Mouse (Mus musculus) layer of hippocampus, postnatal 14 days (tissue): ENCODE data around the gene Hyal3. TPM values are rescaled to one million over a fixed set of nuclear protein-coding genes. Genes with fewer than 3 reads are reported as not detected.
A peak's percentile ranks its signal among the peaks of the same experiment; 100 is the strongest.

ENCODE experiments used
- DNase-seq, 2 experiments: peaks; one replicate each; pipeline ENCODE4 v3.0.0; 2021 to 2022; ENCODE audit warnings: low spot score in 2 of 2, mixed read lengths in 1 of 2
- long read RNA-seq, 2 experiments: library from polyadenylated mRNA; stranded (forward); transcript quantifications; one replicate each; pipeline ENCODE4 v2.0.0; 2021
- total RNA-seq, 2 experiments: library from RNA; stranded (reverse); gene quantifications; 2 replicates each; pipeline ENCODE4 v1.2.3; 2021

Gene Hyal3
- total RNA-seq = 1 to 10 TPM in 1 of 2 experiments, under 1 TPM in 1; 0.95 to 1.5 TPM
- long read RNA-seq, experiment 1 = 0 reads
- long read RNA-seq, experiment 2, partial matches to known transcripts = 0 of 1 reads
- long read RNA-seq, experiment 2, other reads (novel, unspliced or antisense) = 0 of 1 reads

DNA sequence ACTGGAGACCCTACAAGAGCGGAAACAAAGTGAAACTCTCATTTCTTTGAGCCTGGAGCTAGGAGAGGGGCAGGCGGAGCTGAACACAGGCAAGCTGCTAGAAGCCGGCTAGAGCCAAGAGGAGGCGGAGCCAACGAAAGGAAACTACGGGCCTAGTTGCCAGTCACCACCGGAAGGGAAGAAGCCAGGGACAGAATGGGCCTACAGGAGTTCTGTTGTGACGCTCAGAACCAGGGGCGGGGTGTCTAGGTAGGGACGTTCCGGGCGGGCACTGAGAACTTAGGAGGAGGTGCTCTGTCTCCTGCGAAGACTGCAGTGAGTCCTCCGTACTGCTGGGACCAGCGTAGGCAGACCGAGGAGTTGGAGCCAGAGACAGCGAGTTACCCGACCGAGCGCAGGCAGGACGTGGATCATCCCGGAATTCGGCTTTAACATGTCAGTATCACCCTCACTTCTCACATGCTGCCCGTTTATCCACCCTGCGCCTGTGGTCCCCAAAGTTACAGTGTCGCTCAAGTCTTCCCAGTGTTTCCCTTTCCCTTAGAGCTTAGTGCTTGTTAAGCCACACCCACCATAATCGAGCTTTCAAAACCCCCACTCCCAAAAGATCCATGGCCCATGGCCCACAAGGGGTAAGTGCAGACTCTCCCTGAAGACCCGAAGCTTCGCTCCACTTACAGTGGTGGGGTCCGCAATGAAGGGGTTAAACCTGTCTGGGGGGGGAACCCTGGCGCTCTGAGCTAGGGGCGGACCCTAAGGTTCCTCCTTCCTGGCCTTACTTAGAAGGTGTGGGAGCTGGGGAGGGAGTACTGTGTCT lies at the start of gene Hyal3:
Gene Hyal3 (plus strand): TSS at position 318 of the 817 bp plus-strand sequence.
- DNase-seq = peak; percentile 84 to 92

DNA sequence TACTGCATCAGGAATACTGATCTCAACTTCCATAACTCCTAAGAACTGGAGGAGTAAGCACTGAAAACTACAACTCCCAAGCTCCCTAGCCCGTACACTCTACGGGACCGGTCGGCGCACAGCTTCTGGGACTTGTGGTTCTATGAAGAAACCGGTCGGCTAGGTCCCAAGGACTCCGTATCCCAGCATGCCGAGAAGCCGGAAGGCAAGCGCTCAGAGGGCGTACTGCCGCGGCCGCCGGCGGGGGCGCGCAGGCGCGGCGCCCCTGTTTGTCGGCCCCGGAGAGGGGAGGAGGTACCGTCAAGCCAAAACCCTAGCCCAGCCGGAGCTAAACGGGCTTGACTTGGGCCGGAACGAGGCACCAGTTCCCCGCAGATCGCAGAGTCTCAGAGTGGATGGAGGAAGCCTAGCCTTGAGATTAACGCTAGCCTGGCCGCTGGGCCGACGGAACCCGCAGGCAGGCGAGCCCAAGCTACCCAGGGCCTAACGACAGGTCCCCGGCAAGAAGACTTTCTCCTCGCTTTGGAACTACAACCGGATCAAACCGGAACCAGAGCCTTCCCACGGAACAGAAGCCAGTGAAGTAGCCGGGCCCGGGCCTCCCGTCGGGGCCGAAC lies 46.7 kb upstream of the Hyal3 start, which contains the start of gene Tmem115:
Gene Tmem115 (plus strand): TSS at position 155 of the 617 bp plus-strand sequence.
- peak; percentile 90 to 98 for DNase-seq

DNA sequence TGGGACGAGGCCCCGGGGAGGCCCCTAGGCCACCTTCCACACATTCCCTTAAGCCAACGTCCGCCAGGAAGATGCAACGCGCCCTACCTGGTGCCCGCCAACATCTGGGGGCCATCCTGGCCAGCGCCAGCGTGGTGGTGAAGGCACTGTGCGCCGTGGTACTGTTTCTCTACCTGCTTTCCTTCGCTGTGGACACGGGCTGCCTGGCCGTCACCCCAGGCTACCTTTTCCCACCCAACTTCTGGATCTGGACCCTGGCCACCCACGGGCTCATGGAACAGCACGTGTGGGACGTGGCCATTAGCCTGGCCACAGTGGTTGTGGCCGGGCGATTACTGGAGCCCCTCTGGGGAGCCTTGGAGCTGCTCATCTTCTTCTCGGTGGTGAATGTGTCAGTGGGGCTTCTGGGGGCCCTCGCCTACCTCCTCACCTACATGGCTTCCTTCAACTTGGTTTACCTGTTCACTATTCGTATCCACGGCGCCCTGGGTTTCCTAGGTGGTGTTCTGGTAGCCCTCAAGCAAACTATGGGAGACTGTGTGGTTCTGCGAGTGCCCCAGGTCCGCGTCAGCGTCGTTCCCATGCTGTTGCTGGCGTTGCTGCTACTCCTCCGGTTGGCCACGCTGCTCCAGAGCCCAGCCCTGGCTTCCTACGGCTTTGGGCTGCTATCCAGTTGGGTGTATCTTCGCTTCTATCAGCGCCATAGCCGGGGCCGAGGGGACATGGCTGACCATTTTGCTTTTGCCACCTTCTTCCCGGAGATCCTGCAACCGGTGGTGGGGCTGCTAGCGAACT lies 46.0 kb upstream of the Hyal3 start:
- no peak for DNase-seq

DNA sequence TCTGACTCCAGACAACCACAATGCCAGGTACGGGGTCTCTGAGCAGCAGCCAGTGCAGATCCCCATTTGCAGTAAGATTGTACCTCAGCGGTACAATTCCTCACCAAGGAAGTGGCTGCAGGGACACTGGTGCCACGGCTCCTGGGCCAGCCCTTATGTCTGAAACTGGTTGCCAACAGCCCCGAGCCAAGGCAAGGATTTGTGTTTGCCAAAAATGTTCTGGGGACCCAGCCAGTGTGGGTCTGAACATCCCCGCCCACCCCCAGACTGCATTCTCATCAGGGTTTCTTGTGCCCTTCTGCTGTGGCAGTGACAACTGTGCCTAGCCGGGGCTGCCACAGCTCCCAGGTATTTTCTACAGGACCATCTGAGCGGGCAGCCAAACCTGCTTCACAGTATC lies 42.4 kb upstream of the Hyal3 start:
- peak in 1 of 2 experiments; percentile 75 for DNase-seq

DNA sequence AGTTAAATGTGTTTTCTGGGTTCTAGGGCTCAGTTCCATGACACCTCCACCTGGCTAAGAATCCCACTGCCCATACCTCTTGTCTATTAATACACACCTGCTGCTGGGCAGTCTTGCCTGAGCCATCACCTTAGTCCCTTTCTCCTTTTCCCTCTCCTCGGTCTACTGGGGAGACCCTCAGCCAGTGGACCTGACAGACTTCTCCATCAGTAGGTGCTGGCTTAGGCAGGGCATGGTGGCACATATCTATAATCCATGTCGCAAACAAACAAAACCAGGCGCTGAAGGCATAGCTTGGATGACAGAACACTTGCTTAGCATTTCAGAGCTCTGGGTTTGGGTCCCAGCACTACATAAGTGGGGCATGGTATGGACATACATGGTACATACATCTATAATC lies 41.9 kb upstream of the Hyal3 start:
- no peak for DNase-seq

DNA sequence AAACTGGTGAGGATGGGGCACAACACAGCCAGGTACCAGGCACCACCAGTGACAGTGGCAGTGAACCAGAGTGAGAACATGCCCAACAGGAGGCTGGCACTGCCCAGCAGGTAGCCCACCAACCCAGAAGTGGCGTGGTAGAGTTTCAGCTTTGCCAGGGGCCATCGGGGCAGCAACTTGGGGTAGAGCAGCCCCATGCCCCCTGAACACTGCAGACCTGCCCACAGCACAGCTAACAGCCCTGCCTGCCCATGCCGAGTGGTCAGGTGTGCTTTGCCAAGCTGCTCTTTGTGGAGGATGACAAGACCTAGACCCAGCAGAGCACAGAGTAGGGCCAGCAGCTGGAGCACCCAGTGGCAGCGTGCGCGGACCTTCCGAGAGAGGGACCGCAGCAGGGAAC lies 40.7 kb upstream of the Hyal3 start:
- DNase-seq = no peak

DNA sequence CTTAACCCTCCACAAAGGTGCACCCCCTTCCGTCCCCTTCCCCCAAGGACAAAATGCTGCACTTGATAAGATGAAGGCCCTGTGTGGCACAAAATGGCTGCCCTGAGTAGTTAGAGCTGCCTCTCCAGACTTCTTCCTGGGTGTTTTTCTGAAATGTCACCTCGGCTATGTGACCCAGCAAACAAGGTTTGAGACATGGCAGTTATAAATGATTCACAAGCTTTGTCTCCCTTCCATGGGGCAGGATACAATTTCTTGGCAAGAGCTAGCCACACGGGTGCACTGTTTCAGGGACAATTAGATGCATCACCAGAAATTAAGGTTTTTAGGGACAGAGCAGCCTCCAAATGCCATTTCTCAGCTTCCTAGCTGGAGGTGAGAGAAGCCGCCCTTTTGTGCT lies 40.2 kb upstream of the Hyal3 start:
- no peak for DNase-seq

DNA sequence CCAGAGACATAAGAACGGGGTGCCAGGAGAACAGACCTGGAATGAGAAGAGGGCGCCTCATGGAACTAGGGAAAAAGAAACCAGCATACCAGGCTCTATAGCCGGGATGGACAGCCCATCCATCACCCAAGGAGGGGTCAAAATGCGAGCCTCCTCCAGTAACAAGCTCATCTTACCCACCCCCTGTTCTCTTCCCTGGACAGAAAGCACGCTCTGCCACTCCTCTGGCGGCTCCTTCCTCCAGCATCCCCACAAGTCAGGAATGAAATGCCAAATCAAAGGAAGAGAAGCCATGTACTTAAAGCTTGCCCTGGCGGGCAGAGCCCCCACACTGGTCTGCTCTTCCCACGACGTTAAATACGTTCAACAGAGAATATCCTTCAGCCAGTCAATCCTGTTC lies 39.6 kb upstream of the Hyal3 start:
- no peak for DNase-seq

DNA sequence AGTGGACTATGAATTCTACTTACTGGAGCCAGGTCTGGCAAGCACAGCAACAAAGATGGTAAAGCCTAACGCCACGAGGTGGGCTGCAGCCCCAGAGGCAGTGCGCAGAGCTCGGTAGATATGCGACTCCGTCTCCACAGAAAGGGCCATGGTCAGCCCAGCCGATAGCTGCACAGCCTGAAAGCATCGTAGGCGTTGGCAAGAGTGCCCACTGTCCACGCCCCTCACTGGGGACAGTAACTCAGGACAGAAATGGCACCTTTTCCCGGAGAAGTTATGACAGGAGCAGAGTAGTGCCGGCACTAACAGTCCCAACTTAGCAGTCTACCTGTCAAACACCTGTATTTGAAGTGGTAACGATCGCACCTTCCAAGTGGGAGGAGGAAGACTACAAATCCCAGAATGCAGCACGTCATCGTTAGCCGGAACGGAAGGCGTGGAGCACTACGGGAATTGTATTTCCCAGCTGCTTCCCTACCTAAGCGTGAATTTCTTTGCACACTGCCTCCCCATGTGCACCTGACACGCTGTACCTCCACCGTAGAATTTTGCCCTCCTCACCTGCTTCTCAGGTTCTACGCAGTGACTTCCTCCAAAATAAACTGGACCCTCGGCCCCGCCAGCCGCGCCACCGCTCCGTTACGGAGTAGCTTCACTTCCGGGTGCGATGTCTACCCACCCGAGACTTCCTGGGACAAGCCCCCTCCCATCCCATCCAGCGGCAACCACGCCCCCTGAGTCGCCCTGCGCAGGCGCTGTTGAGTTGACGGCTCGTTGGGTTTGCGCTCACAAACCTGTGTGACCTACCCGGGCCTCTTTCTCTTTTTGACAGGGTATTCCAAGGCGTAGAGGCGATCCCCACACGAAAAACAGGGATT lies 38.9 kb upstream of the Hyal3 start, which contains the start of the genes Cyb561d2 and Nprl2:
Gene Cyb561d2 (minus strand): TSS at position 720 of the 878 bp plus-strand sequence.
Gene Nprl2 (plus strand): TSS at position 753 of the 878 bp plus-strand sequence.
- DNase-seq = peak; percentile 94 to 95

DNA sequence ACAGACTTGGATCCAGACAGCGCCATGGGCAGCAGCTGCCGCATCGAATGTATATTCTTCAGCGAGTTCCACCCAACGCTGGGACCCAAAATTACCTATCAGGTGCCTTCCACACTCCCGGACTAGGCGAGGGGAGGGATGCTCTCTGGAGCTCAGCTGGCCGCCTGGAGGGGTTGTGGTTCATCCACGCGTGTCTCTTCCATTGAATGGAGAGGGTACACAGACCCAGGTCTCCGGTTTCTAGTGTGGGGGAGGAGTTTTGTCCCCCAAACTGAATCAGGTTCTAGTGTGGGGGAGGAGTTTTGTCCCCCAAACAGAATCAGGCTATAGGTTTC lies 38.3 kb upstream of the Hyal3 start:
- DNase-seq = no peak

DNA sequence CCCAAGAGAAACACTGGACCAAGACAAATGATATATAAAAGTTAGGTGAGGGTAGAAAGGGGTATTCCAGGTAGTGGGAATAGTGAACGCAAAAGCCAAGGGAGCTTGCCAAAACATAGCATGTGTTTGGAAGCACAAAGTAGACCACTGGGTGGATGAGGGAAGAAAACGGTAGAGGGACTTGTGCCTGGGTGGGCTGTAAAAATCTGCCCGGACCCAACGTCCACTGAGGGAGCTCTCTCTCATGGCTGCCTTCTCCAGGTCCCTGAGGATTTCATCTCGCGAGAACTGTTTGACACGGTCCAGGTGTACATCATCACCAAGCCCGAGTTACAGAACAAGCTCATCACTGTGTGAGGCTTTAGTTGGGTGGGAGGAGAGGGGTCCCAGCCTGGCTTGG lies 37.9 kb upstream of the Hyal3 start:
- DNase-seq = no peak

DNA sequence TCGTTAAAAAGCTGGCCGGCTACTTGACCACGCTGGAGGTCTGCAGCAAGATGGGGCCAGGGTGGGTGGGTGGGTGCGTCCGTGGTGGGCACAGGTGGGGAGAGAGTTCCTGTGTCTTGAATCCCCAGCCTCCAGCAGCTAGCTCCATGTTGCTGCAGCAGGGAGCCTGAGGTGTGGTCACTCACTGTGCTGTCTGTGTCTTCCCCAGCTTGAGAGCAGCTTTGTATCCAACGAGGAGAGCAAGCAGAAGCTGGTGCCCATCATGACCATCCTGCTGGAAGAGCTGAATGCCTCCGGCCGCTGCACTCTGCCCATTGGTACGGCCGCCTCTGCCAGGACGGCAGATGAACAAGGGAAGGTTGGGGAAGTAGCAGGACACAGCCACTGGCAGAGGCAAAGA lies 37.3 kb upstream of the Hyal3 start:
- no peak for DNase-seq

DNA sequence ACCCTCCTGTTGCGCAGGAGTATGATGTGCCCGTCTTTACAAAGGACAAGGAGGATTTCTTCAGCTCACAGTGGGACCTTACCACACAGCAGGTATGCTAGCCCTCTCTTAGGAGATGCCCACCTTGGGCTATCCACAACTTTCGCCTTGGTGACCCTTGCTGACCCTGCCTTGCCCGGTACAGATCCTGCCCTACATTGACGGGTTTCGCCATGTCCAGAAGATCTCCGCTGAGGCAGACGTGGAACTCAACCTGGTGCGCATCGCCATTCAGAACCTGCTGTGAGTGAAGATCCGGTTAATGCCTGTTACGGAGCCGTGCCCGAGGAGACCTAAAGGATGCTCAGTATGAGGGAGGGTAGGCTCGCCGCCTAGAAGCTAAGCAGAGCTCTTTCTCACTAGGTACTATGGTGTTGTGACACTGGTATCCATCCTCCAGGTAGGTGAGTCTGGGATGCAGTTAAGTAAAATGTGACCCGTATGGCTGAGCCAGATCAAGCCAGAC lies 36.4 kb upstream of the Hyal3 start:
- DNase-seq = no peak

DNA sequence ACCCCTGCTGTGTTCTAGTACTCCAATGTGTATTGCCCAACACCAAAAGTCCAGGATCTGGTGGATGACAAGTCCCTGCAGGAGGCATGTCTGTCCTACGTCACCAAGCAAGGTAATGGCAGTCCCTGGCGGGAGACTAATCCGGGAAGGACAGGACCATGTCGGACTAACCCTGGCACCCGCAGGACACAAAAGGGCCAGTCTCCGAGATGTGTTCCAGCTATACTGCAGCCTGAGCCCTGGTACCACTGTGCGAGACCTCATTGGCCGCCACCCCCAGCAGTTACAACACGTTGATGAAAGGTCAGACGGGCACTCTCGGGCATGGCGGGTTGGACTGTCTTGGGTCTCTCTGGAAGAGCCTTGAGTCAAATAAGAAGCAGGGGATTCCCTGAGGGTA lies 35.9 kb upstream of the Hyal3 start:
- no peak for DNase-seq

DNA sequence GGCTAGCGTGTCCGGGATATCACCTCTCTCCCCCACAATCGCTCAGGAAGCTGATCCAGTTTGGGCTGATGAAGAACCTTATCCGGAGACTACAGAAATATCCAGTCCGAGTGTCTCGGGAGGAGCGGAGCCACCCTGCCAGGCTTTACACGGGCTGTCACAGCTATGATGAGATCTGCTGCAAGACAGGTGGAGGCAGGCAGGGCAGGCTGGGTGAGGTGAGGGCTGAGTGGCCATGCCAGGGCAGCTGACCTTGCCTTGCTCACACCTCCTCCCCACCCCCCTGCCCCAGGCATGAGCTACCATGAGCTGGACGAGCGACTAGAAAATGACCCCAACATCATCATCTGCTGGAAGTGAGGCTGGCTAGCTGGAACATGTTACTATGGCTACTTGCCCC lies 35.4 kb upstream of the Hyal3 start:
- DNase-seq = no peak

DNA sequence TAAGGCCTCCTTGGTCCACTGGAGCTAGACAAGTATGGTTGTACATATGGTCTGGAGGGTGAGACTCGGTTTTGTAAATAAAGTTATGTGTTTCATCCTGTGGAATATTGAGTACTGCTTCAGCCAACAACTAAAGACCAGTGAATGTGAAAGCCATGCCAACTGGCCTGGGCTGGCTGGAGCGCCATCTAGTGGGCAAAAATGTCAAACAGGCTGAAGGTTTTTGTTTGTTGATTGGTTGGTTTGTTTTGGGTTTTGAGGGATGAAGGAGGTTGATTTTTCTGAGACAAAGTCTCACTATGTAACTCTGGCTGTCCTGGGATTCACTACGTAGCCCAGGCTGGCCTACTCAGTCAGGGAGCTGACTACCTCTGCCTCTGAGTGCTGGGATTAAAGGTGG lies 35.0 kb upstream of the Hyal3 start:
- DNase-seq = peak in 1 of 2 experiments; percentile 78

DNA sequence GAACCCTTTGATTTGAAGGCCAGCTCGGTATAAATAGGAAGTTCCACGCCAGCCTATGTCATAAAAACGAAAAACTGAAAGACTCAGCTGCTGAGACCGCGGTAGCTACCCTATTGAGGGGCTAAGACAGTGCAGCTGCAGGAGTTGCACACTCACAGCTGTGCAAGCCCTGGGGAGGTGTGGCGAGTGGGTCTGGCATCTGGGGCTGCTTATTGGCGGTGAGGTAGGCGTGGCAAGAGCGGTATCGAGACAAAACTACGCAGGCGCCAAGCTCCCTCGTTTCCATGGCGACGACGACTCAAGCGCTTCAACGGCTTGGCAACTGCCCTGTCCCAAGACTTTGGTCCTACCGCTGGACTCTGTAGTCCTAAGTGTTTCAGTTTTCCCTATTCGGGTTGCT lies 33.6 kb upstream of the Hyal3 start, which contains the start of gene Zmynd10:
Gene Zmynd10 (plus strand): TSS at position 273 of the 400 bp plus-strand sequence.
- peak; percentile 79 to 85 for DNase-seq

DNA sequence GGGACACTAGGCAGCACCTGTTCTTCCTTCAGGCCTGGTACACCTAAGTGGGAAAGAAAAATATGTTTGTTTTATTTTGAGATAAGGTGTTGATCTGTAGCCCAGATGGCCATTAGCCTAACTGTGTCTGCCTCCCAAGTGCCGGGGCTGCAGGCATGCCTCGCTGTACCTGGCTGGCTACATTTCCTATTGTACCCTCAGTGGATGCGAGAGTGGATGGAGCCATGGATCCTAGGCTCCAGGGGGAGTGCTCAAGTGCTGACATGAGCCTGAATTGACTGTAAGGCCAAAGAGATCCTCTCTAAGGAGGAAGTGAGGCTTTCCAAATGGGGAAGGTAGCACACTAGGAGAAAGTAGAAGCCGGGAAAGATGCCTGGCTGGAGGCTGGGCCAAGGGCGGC lies 32.7 kb upstream of the Hyal3 start:
- DNase-seq = no peak

DNA sequence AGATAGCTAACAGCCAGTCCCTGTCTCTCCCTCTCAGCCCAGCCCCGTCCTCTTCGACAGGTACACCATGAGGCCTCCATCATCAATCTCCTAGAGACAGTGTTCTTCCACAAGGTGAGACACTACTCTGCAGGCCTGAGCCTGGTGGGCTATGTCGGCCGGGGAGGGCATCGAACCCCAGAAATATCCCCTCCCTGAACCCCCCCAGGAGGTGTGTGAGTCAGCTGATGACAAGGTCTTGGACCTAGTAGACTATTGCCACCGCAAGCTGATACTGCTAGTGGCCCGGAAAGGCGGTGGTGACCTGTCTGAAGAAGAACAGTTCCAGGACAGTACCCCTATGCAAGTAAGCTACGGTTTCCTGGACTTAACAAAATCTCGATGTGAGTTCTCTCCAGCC lies 31.8 kb upstream of the Hyal3 start:
- DNase-seq = no peak
